In the genomic region with DNA sequence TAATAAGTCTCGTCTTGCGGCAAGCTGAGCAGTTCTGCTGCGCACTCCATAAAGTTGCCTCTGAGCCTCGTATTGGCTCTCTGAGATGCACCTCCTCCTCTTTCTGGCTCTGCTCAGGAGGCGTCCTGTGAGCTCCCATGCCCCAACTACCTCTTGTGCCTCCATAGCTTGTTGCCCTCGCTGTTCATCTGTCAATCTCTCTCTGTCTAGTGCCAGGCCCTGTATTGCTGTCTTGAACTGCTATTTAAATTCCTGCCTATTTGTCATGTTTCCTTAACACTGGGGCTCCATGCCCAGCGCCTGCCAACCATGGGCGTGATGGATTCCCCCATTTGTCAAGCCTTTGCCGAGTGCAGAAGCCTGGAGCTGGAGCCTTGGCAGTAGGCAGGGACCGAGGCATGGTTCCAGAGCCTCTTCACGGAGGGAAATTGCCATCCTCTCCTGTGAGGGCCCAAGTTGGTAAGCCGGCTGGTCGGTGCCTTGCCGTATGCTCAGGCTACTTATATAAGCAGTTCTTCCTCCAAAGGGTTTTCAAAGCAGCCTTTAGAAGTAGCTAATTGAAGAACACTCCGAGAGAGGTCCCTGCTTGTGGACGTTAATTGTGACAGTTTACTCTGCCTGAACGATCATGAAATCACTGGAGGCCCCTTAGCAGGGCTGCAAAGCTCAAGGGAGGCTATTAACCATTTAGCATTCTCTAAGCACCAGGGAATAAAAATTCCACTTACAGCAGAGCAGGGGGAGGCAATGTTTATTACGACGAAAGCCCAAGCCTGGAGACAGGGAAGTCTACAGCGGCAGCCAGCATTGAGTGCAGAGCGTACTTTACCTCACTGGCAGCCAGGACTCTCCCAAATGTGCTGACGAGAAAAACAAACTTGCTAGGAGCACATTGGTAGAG, we compare ENCODE assay signal across 8 mouse cellular contexts. TPM values are rescaled to one million over a fixed set of nuclear protein-coding genes. Genes with fewer than 3 reads are reported as not detected.
DNase-seq lines count a peak whose midpoint lies in the region; ATAC-seq and TF ChIP-seq lines count a peak whose summit lies in the region.

No protein-coding gene starts in this region.

- TF ChIP-seq CTCF in testis, adult 2 months (IDR thresholded peaks at IDR 0.05; ENCODE audit: control insufficient read depth, insufficient read depth, insufficient replicate concordance, low read depth, low read length) = no peak
- TF ChIP-seq CTCF in layer of hippocampus, adult 2 months (conservative IDR thresholded peaks at IDR 0.05) = no peak

- peak overlapping the region; percentile 47 for H3K4me2 ChIP-seq in forebrain, embryonic 13.5 days
- H3K4me2 ChIP-seq in lung, embryonic 15.5 days = no peak overlapping the region

- H3K27me3 ChIP-seq in testis, adult 2 months (ENCODE audit: control insufficient read depth, insufficient read depth, low read length) = no peaks in the 10 kb centered on the region
- H3K27me3 ChIP-seq in forebrain, embryonic 13.5 days = 0 out of 2 replicates have a peak, but pooled peaks cover 5% of the 10 kb centered on the region
- no peaks in the 10 kb centered on the region for H3K27me3 ChIP-seq in lung, embryonic 15.5 days

- no peaks in the 10 kb centered on the region for H3K36me3 ChIP-seq in testis, adult 2 months (ENCODE audit: control insufficient read depth, insufficient read depth, low read length)
- no peaks in the 10 kb centered on the region for H3K36me3 ChIP-seq in forebrain, embryonic 13.5 days (ENCODE audit: poor library complexity, severe bottlenecking)
- H3K36me3 ChIP-seq in lung, embryonic 15.5 days = no peaks in the 10 kb centered on the region

- H3K4me3 ChIP-seq in testis, adult 2 months (ENCODE audit: control insufficient read depth, low read depth, low read length) = no peak overlapping the region
- no peak overlapping the region for H3K4me3 ChIP-seq in forebrain, embryonic 13.5 days
- H3K4me3 ChIP-seq in layer of hippocampus, adult 2 months = no peak overlapping the region; the same call in 1 of the 2 replicates
- H3K4me3 ChIP-seq in lung, embryonic 15.5 days = no peak overlapping the region

- 12% methylated on average over 22 of the region's 22 CpGs for WGBS in forebrain, embryonic 13.5 days
- WGBS in lung, embryonic 15.5 days = 44% methylated on average over 22 of the region's 22 CpGs

- peaks cover 6% of the 10 kb centered on the region for H3K4me1 ChIP-seq in testis, adult 2 months (ENCODE audit: control insufficient read depth, insufficient read depth, low read length)
- peaks cover 75% of the 10 kb centered on the region for H3K4me1 ChIP-seq in forebrain, embryonic 13.5 days
- peaks cover 21% of the 10 kb centered on the region for H3K4me1 ChIP-seq in lung, embryonic 15.5 days

- ATAC-seq in forebrain, embryonic 13.5 days = peak; percentile 92
- ATAC-seq in lung, embryonic 15.5 days (ENCODE audit: borderline replicate concordance, extremely low read depth, low FRiP score, low TSS enrichment) = no peak; the same call in 1 of the 2 replicates
- ATAC-seq in granulocyte monocyte progenitor cell, adult 5-6 weeks (replicated peaks; ENCODE audit: poor library complexity, severe bottlenecking) = no peak

- TF ChIP-seq POLR2A in testis, adult 2 months (IDR thresholded peaks at IDR 0.05; ENCODE audit: control insufficient read depth, low read depth, low read length) = no peak

- no peak for DNase-seq in testis, postnatal 10 days (ENCODE audit: low spot score)
- peak; percentile 73 to 88 for DNase-seq in layer of hippocampus, adult 2 months (ENCODE audit: low spot score in 2 of 2)
- DNase-seq in right cerebral cortex, postnatal 25 days = peak; percentile 81
- DNase-seq in thymus, postnatal 4 days = no peak

- H3K27ac ChIP-seq in testis, adult 2 months (ENCODE audit: control insufficient read depth, insufficient read depth, low read depth, low read length) = peak overlapping the region; percentile 32
- peak overlapping the region; percentile 91 for H3K27ac ChIP-seq in forebrain, embryonic 13.5 days
- peak overlapping the region; percentile 81 for H3K27ac ChIP-seq in layer of hippocampus, adult 2 months
- H3K27ac ChIP-seq in lung, embryonic 15.5 days = peak overlapping the region; percentile 46

- H3K9ac ChIP-seq in forebrain, embryonic 13.5 days = peak overlapping the region; percentile 40
- no peak overlapping the region for H3K9ac ChIP-seq in lung, embryonic 15.5 days

- H3K9me3 ChIP-seq in forebrain, embryonic 13.5 days (replicated peaks) = no peaks in the 10 kb centered on the region
- H3K9me3 ChIP-seq in lung, embryonic 15.5 days = no peaks in the 10 kb centered on the region

RNA-seq across cellular contexts. Expression of a gene that starts 53.2 kb away (rescaled TPM):
- 65.5 and 75.4 TPM in 2 replicates for polyA plus RNA-seq in testis, adult 2 months (2012; rRNA removed)
- 49.0 and 56.6 TPM in 2 replicates for polyA plus RNA-seq in forebrain, embryonic 13.5 days (2015; fragmentation: Nextera tagmentation; extraction: Ambion mirVana)
- 10 to 100 TPM; 18.9 to 21.6 TPM for total RNA-seq in layer of hippocampus, adult 2 months (2021)
- polyA plus RNA-seq in lung, embryonic 15.5 days (2015; fragmentation: Nextera tagmentation; extraction: Ambion mirVana) = 52.8 and 53.5 TPM in 2 replicates
- total RNA-seq in granulocyte monocyte progenitor cell, adult 5-6 weeks (2014; fragmentation: Nextera tagmentation) = 6.5 and 17.4 TPM in 2 replicates
- total RNA-seq in granulocyte monocyte progenitor cell, adult 5-6 weeks (2017) = 5.2 and 11.3 TPM in 2 replicates

Comparison
In these comparisons a context has a peak if more than half of its experiments do, and no peak if none do; other contexts are left out.
1. H3K27ac ChIP-seq: peak in every context shown above with its lines; median percentile 91 in forebrain, embryonic 13.5 days; 81 in layer of hippocampus, adult 2 months; 46 in lung, embryonic 15.5 days; 32 in testis, adult 2 months.
2. DNase-seq: peak in layer of hippocampus, adult 2 months (2 of 2) and right cerebral cortex, postnatal 25 days (single experiment); none in testis, postnatal 10 days (single experiment) and thymus, postnatal 4 days (single experiment).